Mouse (Mus musculus) embryonic facial prominence, embryonic 14.5 days (tissue): ENCODE data around the gene Tmem247. TPM values are rescaled to one million over a fixed set of nuclear protein-coding genes. Genes with fewer than 3 reads are reported as not detected.

ENCODE experiments used
- ATAC-seq: fragments of 200-750 bp; cut with Nextera tagmentation; 2 replicates; pipeline ENCODE4 v1.8.0; 2017; ENCODE audit warnings: low read depth, moderate number of reproducible peaks, moderate TSS enrichment
- DNase-seq: peaks from one replicate; pipeline ENCODE4 v3.0.0-alpha.2; 2015; ENCODE audit warnings: low spot score
- H3K27ac ChIP-seq: fragments of 300-500 bp; sonication (generic); replicated peaks from 2 replicates; pipeline ENCODE4 v1.5.1; 2014; ENCODE audit warnings: low read depth, mild to moderate bottlenecking, low read length, moderate library complexity
- H3K27me3 ChIP-seq: fragments of 300-500 bp; sonication (generic); replicated peaks from 2 replicates; pipeline ENCODE4 v1.6.1; 2014; ENCODE audit warnings: low read length; ENCODE audit not compliant: control insufficient read depth, insufficient read depth
- H3K36me3 ChIP-seq: fragments of 300-500 bp; sonication (generic); 2 replicates; pipeline ENCODE4 v1.6.1; 2014; ENCODE audit warnings: low read length, mixed read lengths; ENCODE audit not compliant: control insufficient read depth, insufficient read depth
- H3K4me1 ChIP-seq: fragments of 300-500 bp; sonication (generic); 2 replicates; pipeline ENCODE4 v1.6.1; 2014; ENCODE audit warnings: antibody characterized with exemption, low read length; ENCODE audit not compliant: control insufficient read depth, insufficient read depth
- H3K4me2 ChIP-seq: fragments of 300-500 bp; sonication (generic); 2 replicates; pipeline ENCODE4 v1.6.1; 2014; ENCODE audit warnings: low read depth, mild to moderate bottlenecking, low read length, moderate library complexity, mixed read lengths
- H3K4me3 ChIP-seq: fragments of 300-500 bp; sonication (generic); 2 replicates; pipeline ENCODE4 v1.5.1; 2014; ENCODE audit warnings: low read depth, mild to moderate bottlenecking, low read length
- H3K9ac ChIP-seq: fragments of 300-500 bp; sonication (generic); 2 replicates; pipeline ENCODE4 v1.6.1; 2014; ENCODE audit warnings: low read depth, mild to moderate bottlenecking, low read length, moderate library complexity, mixed read lengths
- H3K9me3 ChIP-seq: fragments of 300-500 bp; sonication (generic); 2 replicates; pipeline ENCODE4 v1.6.1; 2016; ENCODE audit warnings: low read length; ENCODE audit not compliant: control insufficient read depth
- WGBS: fragments of 180-500 bp; shearing (Covaris S2); extraction: QIAGEN DNeasy Blood & Tissue Kit; methylation state at CpG from one replicate; pipeline ENCODE4 v1.1.7; 2014; 5-methylcytosine and 5-hydroxymethylcytosine counted together
- polyA plus RNA-seq: library from polyadenylated mRNA; unstranded; fragments of >200 nt; fragmentation: Nextera tagmentation; extraction: Ambion mirVana; gene quantifications from 2 replicates; pipeline ENCODE4 v1.2.1, GENCODE M21; 2014

Tmem247 gene
- polyA plus RNA-seq, 1 experiment from 2014 or later, result not detected

DNA sequence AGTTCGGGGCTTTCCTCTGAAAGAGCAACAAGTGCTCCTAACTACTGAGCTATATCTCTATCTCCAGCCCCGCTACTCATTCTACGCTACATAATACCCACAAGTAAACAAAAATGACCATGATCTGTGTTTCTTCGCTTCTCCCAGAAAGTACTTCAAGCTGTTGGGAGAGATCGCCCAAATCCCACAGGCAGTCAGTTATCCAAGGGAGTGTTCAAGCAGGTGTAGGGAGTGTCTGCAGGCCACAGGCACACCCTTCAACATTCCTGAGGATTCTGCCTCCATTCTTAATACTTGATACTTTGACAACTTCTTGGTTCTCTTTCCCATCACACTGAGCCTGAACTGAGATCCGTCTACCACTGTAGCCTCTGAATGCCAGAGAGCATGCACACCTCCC lies 26.0 kb downstream of the Tmem247 start:
- WGBS, result 82% methylated on average over 6 of the region's 6 CpGs
- no peak overlapping the region for H3K4me2 ChIP-seq
- H3K36me3 ChIP-seq, result no peaks in the 10 kb centered on the region
- DNase-seq (no peak), ATAC-seq (no peak)
- no peak overlapping the region for H3K27ac ChIP-seq
- no peak overlapping the region for H3K9ac ChIP-seq
- H3K9me3 ChIP-seq, result no peaks in the 10 kb centered on the region
- peaks cover 3% of the 10 kb centered on the region; the same call in 1 of the 2 replicates for H3K4me1 ChIP-seq
- H3K27me3 ChIP-seq, result no peaks in the 10 kb centered on the region
- H3K4me3 ChIP-seq, result no peak overlapping the region

DNA sequence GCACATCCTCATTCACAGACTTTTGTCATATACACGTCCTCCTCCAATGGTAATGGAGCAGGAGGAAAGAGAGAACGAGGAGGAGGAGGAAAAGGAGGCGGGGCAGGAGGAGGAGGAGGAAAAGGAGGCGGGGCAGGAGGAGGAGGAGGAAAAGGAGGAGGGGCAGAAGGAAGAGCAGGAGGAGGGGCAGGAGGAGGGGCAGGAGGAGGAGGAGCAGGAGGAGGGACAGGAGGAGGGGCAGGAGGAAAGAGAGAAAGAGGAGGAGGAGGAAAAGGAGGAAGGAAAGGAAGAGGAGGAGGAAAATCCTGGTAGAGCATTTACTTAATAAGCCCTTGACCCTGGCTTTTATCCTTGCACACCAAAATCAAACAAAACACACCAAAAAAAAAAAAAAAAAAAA lies 28.9 kb downstream of the Tmem247 start:
- Histone ChIP-seq H3K27me3 (no peaks in the 10 kb centered on the region), H3K4me3 (no peak overlapping the region), H3K9me3 (no peaks in the 10 kb centered on the region), H3K9ac (no peak overlapping the region), H3K4me2 (no peak overlapping the region), H3K4me1 (peaks cover 5% of the 10 kb centered on the region; the same call in 1 of the 2 replicates), H3K36me3 (no peaks in the 10 kb centered on the region), H3K27ac (no peak overlapping the region)
- DNase-seq, result no peak
- 56% methylated on average over 4 of the region's 4 CpGs for WGBS
- no peak for ATAC-seq

DNA sequence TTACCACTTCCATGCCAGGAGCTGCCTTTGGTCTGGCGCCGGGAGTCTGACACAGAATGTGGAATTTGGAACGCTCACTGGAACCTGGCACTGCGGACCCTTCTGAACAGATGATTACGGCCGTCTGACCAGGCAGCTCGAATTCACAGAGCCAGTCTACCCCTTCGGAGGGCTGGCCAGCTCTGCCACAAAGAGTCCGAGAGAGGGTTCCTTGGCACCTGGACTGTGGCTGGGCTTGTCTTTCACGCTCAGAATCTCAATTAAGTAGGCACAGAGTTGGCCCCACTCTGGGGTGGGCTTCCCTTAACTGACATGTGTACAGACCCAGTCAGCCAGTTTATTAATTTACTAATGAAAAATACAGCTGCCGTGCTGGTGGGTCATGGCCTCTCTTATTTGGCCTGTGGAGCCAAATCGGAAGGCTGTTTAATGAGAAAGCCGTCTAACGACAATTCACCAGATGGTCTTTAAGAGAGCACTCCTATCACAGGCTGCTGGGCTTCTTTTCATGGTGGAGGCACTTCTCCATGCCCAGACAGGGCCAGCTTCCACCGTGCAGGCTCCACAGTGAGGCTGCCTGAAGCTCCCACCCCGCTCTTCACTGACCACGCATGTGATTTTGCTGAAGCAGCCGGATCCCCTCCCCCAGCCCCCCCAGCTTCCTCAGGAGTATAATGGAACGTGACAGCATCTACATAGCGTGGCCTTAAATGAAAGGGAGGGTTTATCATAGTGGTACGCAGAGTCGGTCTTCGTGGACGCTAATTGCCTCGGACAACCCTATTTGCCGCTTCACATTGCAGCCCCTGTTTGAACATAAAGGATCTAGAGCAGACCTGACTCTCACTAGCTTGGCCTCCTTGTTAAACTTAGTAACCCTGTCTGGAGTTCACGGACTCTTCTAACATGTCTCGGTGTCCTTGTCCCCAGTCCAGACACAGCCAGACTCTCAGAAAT lies 31.0 kb downstream of the Tmem247 start, which contains the start of gene Atp6v1e2:
Atp6v1e2 (minus strand) TSS at position 58 of the 957 bp plus-strand sequence.
- Histone ChIP-seq H3K27ac (peak within 1 kb of the TSS; percentile 58; the same call in 1 of the 2 replicates), H3K9ac (no peak within 1 kb of the TSS), H3K9me3 (no peaks in the 10 kb centered on the region), H3K4me1 (peaks cover 5% of the 10 kb centered on the region; the same call in 1 of the 2 replicates), H3K4me3 (no peak within 1 kb of the TSS), H3K4me2 (no peak within 1 kb of the TSS), H3K36me3 (no peaks in the 10 kb centered on the region), H3K27me3 (no peaks in the 10 kb centered on the region)
- 75% methylated on average over 28 of the region's 28 CpGs for WGBS
- DNase-seq (peak; percentile 52), ATAC-seq (peak; percentile 83; the same call in 1 of the 2 replicates)

DNA sequence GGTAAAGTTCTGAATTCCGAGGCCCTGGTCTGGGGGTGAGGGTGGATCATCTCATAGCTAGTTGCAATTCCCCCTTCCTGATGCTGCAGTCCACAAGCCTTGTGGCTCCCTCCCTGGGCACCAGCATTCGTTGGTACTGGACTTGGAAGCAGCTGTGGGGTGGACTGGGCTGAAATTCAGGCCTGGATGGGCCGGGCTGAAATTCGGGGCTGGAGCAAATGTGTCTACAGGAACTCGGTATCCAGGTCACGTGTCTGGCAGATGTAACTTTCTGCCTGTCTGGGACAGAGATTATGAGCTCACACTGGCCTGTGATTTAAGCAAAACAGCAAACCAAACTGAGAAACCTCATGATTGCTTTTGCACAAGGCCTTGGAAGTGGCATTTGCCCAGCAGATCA lies 31.7 kb downstream of the Tmem247 start:
- WGBS, result 59% methylated on average over 6 of the region's 6 CpGs
- no peaks in the 10 kb centered on the region for H3K36me3 ChIP-seq
- peaks cover 5% of the 10 kb centered on the region; the same call in 1 of the 2 replicates for H3K4me1 ChIP-seq
- peak overlapping the region; percentile 58; the same call in 1 of the 2 replicates for H3K27ac ChIP-seq
- DNase-seq, result peak; percentile 45
- ATAC-seq, result peak; percentile 28; the same call in 1 of the 2 replicates
- no peak overlapping the region for H3K4me2 ChIP-seq
- no peaks in the 10 kb centered on the region for H3K9me3 ChIP-seq
- H3K9ac ChIP-seq, result no peak overlapping the region
- no peak overlapping the region for H3K4me3 ChIP-seq
- H3K27me3 ChIP-seq, result no peaks in the 10 kb centered on the region

DNA sequence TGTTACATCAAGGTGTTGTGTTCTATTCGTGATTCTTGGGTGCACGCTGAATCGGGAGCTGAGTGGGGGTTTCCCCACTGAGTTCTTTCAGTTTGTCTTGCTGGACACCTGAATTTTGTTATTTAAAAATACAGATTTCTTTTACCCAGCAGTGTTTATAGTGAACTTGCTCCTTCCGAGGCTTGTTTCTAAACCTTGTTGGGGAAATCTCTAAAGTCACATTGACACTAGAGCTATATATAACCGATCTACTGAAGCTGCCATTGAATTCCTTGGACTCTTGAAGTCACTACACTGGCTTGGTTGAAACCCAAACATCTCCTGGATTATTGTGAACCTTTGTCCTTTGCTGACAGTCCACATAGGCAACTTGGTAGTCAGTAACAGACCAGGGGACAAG lies 40.1 kb downstream of the Tmem247 start:
- DNase-seq, result no peak
- Histone ChIP-seq H3K36me3 (no peaks in the 10 kb centered on the region), H3K9me3 (no peaks in the 10 kb centered on the region), H3K4me3 (no peak overlapping the region), H3K9ac (no peak overlapping the region), H3K4me2 (no peak overlapping the region), H3K27ac (no peak overlapping the region), H3K4me1 (peaks cover 17% of the 10 kb centered on the region), H3K27me3 (no peaks in the 10 kb centered on the region)
- WGBS, result 90% methylated on average over 5 of the region's 5 CpGs
- no peak for ATAC-seq

DNA sequence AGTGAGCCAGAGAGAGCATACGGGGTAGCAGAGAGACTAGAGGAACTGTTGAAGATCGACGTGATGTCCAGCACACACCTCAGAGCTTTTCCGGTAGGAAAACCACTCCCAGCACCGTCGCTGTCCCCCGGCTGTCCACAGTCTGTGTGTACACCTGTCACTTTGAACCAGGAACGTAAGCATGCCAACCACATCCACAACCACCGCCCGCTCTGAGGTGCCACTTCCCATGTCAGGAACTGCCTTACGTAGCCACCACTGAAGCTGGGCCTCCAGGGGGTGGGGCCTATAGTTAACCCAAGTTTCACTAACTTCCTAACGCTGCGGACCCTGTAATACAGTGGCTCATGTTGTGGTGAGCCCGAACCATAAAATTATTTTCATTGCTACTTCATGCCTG lies 40.8 kb downstream of the Tmem247 start:
- H3K4me3 ChIP-seq, result no peak overlapping the region
- H3K36me3 ChIP-seq, result no peaks in the 10 kb centered on the region
- 75% methylated on average over 14 of the region's 14 CpGs for WGBS
- no peak overlapping the region for H3K27ac ChIP-seq
- ATAC-seq (no peak), DNase-seq (no peak)
- H3K9ac ChIP-seq, result no peak overlapping the region
- H3K4me1 ChIP-seq, result peaks cover 17% of the 10 kb centered on the region
- H3K4me2 ChIP-seq, result no peak overlapping the region
- no peaks in the 10 kb centered on the region for H3K9me3 ChIP-seq
- H3K27me3 ChIP-seq, result no peaks in the 10 kb centered on the region

DNA sequence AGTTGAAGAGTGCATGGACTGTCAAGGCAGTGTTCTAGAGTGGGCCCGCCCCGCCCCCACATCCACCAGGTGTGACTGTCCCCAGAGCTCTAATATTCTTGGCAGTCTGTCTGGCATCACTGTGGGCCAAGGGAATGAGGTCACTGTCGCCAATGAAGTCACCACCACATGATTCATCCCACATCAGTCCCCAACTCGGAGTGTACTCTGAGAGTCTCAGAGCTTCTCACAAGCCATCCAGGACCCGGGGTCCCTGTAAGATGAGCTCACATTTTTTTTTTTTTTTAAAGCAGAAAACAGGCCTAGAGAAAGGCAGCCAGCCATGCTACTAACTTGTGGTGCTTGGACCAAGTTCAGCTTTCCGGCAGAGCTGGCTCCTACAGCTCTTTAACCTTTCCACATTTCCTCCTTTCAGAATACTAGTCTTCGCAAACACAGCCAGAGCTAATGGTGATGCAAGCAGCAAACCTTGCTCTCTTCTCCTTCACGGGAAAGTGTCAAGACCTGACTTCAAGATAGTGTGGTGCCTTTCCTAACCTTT lies 44.2 kb downstream of the Tmem247 start:
- WGBS, result 48% methylated on average over 8 of the region's 8 CpGs
- Histone ChIP-seq H3K36me3 (no peaks in the 10 kb centered on the region), H3K9ac (no peak overlapping the region), H3K9me3 (no peaks in the 10 kb centered on the region), H3K4me2 (peak overlapping the region; percentile 67; the same call in 1 of the 2 replicates), H3K27ac (peak overlapping the region; percentile 96), H3K27me3 (no peaks in the 10 kb centered on the region), H3K4me1 (peaks cover 29% of the 10 kb centered on the region), H3K4me3 (no peak overlapping the region)
- ATAC-seq, result no peak
- peak; percentile 73 for DNase-seq

DNA sequence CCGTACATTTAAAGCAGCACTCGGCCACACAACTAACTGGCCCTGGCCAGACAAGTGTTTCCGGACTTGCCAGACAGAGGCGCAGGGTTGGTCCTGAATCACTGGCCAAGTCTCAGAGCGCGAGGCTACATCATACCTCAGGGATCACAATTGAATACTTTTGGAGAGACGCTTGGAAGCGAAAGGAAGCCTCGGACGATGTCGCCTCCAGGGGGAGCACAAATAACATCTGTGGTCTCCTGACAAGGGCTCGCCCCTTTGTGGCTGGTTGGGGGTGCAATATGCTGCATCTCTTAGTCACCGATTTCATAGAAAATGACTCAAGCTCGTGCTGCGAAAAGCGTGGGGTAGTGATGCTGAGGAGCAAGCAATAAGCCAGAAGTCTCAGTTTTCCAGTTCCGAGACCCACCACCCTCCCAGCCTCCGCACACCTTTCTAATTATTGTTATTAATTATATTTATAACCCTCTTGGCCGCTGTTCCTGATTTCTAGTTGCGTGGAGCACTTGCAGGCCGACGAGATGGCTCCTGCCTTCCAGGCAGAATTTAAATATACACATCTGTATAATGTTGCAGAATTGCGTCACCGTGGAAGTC lies 45.2 kb downstream of the Tmem247 start:
- DNase-seq, result peak; percentile 95
- Histone ChIP-seq H3K27ac (peak overlapping the region; percentile 96), H3K4me2 (peak overlapping the region; percentile 67), H3K4me3 (peak overlapping the region; percentile 84), H3K4me1 (peaks cover 33% of the 10 kb centered on the region), H3K27me3 (no peaks in the 10 kb centered on the region), H3K36me3 (no peaks in the 10 kb centered on the region), H3K9ac (peak overlapping the region; percentile 94), H3K9me3 (no peaks in the 10 kb centered on the region)
- peak; percentile 56 for ATAC-seq
- under 1% methylated on average over 24 of the region's 24 CpGs for WGBS
